Comparison of ENCODE assay signal across 8 mouse cellular contexts in the genomic region with DNA sequence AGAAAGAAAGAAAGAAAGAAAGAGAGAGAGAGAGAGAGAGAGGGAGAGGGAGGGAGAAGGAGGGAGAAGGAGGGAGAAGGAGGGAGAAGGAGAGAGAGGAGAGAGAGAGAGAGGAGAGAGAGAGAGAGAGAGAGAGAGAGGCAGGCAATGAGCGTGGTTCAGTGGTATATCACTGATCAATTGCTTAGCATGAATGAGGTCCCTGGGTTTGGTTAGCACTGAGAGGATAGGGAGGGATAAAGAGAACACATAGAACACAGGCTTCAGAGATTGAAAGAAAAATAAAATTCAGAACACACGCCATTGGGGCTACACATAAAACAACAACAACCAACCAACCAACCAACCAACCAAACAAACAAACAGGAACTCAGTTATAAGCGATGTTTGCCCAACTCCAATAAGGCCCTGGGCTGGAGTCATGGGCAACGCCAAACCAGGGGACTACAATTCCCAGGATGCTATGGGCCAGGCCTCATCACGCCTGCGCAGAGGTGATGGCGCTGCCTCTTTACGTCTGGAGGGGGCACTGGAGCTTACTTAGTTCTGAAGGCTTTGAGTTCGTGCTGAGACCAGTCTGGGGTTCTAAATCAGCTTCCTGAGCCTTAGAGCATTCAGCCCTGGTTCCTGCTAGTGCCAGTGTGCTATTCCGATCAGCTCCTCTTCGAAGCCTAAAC. TPM values are rescaled to one million over a fixed set of nuclear protein-coding genes. Genes with fewer than 3 reads are reported as not detected.
A peak's percentile ranks its signal among the peaks of the same experiment; 100 is the strongest.
DNase-seq lines count a peak whose midpoint lies in the region; ATAC-seq lines count a peak whose summit lies in the region.

No protein-coding gene starts in this region.

- H3K27ac ChIP-seq in hindbrain, embryonic 15.5 days (replicated peaks): peak overlapping the region; percentile 56; the same call in 1 of the 2 replicates

- peak; percentile 96 for ATAC-seq in hindbrain, embryonic 15.5 days (ENCODE audit: low FRiP score, low read depth)

- DNase-seq in WW6 (ENCODE audit: low read depth, low spot score): peak; percentile 73
- peak; percentile 83 to 85 for DNase-seq in cerebellum, postnatal 36 days
- peak; percentile 81 to 88 for DNase-seq in frontal cortex, postnatal 36 days (ENCODE audit: low spot score in 2 of 2)
- DNase-seq in left cerebral cortex, adult 11 months (ENCODE audit: low spot score): peak; percentile 83
- DNase-seq in lung, postnatal 36 days: peak; percentile 96
- DNase-seq in retina, postnatal 1 day: peak; percentile 93
- DNase-seq in thymus, postnatal 4 days: peak; percentile 90

- H3K9me3 ChIP-seq in hindbrain, embryonic 15.5 days: no peaks in the 10 kb centered on the region

- 0 out of 2 replicates have a peak, but pooled peaks cover 3% of the 10 kb centered on the region for H3K4me1 ChIP-seq in hindbrain, embryonic 15.5 days (replicated peaks)

- H3K4me2 ChIP-seq in hindbrain, embryonic 15.5 days: peak overlapping the region; percentile 51

- 0 out of 2 replicates have a peak overlapping the region, but pooled peaks have one; percentile 32 for H3K9ac ChIP-seq in hindbrain, embryonic 15.5 days

- 16% methylated on average over 11 of the region's 11 CpGs for WGBS in hindbrain, embryonic 15.5 days

- H3K4me3 ChIP-seq in hindbrain, embryonic 15.5 days: peak overlapping the region; percentile 32

- no peaks in the 10 kb centered on the region for H3K27me3 ChIP-seq in hindbrain, embryonic 15.5 days

- no peaks in the 10 kb centered on the region for H3K36me3 ChIP-seq in hindbrain, embryonic 15.5 days

RNA-seq across cellular contexts. Expression of a gene that starts 5.5 kb away (rescaled TPM):
- 0.13 TPM in 1 of 2 replicates, not detected in the other for polyA plus RNA-seq in hindbrain, embryonic 15.5 days (2015; fragmentation: Nextera tagmentation; extraction: Ambion mirVana)

RNA-seq across cellular contexts. Expression of a gene that starts 14.7 kb away (rescaled TPM):
- 79.2 and 84.0 TPM in 2 replicates for polyA plus RNA-seq in hindbrain, embryonic 15.5 days (2015; fragmentation: Nextera tagmentation; extraction: Ambion mirVana)

RNA-seq across cellular contexts. Expression of a gene that starts 21.5 kb away (rescaled TPM):
- 8.1 and 8.5 TPM in 2 replicates for polyA plus RNA-seq in hindbrain, embryonic 15.5 days (2015; fragmentation: Nextera tagmentation; extraction: Ambion mirVana)

RNA-seq across cellular contexts. Expression of a gene that starts 23.6 kb away (rescaled TPM):
- 5.3 and 5.7 TPM in 2 replicates for polyA plus RNA-seq in hindbrain, embryonic 15.5 days (2015; fragmentation: Nextera tagmentation; extraction: Ambion mirVana)

RNA-seq across cellular contexts. Expression of a gene that starts 28.8 kb away (rescaled TPM):
- polyA plus RNA-seq in hindbrain, embryonic 15.5 days (2015; fragmentation: Nextera tagmentation; extraction: Ambion mirVana): 0.13 and 0.27 TPM in 2 replicates

Comparison
In these comparisons a context has a peak if more than half of its experiments do, and no peak if none do; other contexts are left out.
1. Peak in every context shown above with its lines: DNase-seq, ATAC-seq, H3K4me3 ChIP-seq and H3K27ac ChIP-seq.